Comparison of ENCODE assay signal across 25 mouse cellular contexts in genomic region chr5:38618908-38619307, GRCm38 (mm10). TPM values are rescaled to one million over a fixed set of nuclear protein-coding genes. Genes with fewer than 3 reads are reported as not detected.
DNase-seq lines count a peak whose midpoint lies in the region; ATAC-seq and TF ChIP-seq lines count a peak whose summit lies in the region.
"Had no signal": no experiment of that assay in that cellular context is flagged by ENCODE, and none has a peak within 500 bp of the region (broad histone marks: within the 10 kb centered on the region; RNA-seq: fewer than 3 reads in every experiment).

No protein-coding gene starts in this region.

- no peak overlapping the region for H3K9ac ChIP-seq in embryonic facial prominence, embryonic 12.5 days
- no peak overlapping the region for H3K9ac ChIP-seq in limb, embryonic 12.5 days (replicated peaks)
- H3K9ac ChIP-seq in forebrain, postnatal 0 days = no peak overlapping the region
- H3K9ac ChIP-seq in intestine, embryonic 16.5 days (ENCODE audit: low read depth, low read length) = no peak overlapping the region
- H3K9ac ChIP-seq: heart, embryonic 15.5 days; intestine, embryonic 15.5 days; limb, embryonic 15.5 days; liver, embryonic 14.5 days had no signal

- no peaks in the 10 kb centered on the region for H3K36me3 ChIP-seq in embryonic facial prominence, embryonic 12.5 days
- H3K36me3 ChIP-seq in limb, embryonic 12.5 days = no peaks in the 10 kb centered on the region
- no peaks in the 10 kb centered on the region for H3K36me3 ChIP-seq in forebrain, postnatal 0 days (ENCODE audit: insufficient read depth)
- no peaks in the 10 kb centered on the region for H3K36me3 ChIP-seq in intestine, embryonic 16.5 days (ENCODE audit: control insufficient read depth, insufficient read depth, low read length)
- H3K36me3 ChIP-seq: heart, embryonic 15.5 days; intestine, embryonic 15.5 days; limb, embryonic 15.5 days; midbrain, embryonic 10.5 days had no signal

- no peak overlapping the region for H3K4me2 ChIP-seq in embryonic facial prominence, embryonic 12.5 days (replicated peaks)
- H3K4me2 ChIP-seq in limb, embryonic 12.5 days = no peak overlapping the region
- H3K4me2 ChIP-seq in forebrain, postnatal 0 days (ENCODE audit: low read depth) = no peak overlapping the region
- no peak overlapping the region for H3K4me2 ChIP-seq in intestine, embryonic 16.5 days (ENCODE audit: low read depth, low read length)
- H3K4me2 ChIP-seq: heart, embryonic 15.5 days; intestine, embryonic 15.5 days; limb, embryonic 15.5 days had no signal

- 0 out of 2 replicates have a peak overlapping the region, but pooled peaks have one; percentile 30 for H3K27ac ChIP-seq in embryonic facial prominence, embryonic 12.5 days
- H3K27ac ChIP-seq in limb, embryonic 12.5 days = 0 out of 2 replicates have a peak overlapping the region, but pooled peaks have one; percentile 56
- no peak overlapping the region for H3K27ac ChIP-seq in forebrain, postnatal 0 days (ENCODE audit: low read depth, low read length)
- H3K27ac ChIP-seq in intestine, embryonic 16.5 days (ENCODE audit: low read length) = no peak overlapping the region
- H3K27ac ChIP-seq: heart, embryonic 15.5 days; intestine, embryonic 15.5 days; limb, embryonic 15.5 days; liver, embryonic 14.5 days; macrophage; midbrain, embryonic 10.5 days had no signal

- ATAC-seq in embryonic facial prominence, embryonic 12.5 days (ENCODE audit: insufficient number of reproducible peaks, insufficient read depth, low FRiP score, low TSS enrichment) = no peak
- ATAC-seq in limb, embryonic 12.5 days (ENCODE audit: insufficient number of reproducible peaks, insufficient read depth, low FRiP score, low TSS enrichment, low read depth) = peak; percentile 68; the same call in 1 of the 2 replicates
- ATAC-seq in forebrain, postnatal 0 days = no peak
- ATAC-seq in intestine, embryonic 16.5 days = no peak
- ATAC-seq: forebrain, embryonic 14.5 days; hindbrain, embryonic 16.5 days; intestine, embryonic 15.5 days; lung, postnatal 0 days had no signal

- 0 out of 2 replicates have a peak, but pooled peaks cover 8% of the 10 kb centered on the region for H3K4me1 ChIP-seq in embryonic facial prominence, embryonic 12.5 days
- H3K4me1 ChIP-seq in limb, embryonic 12.5 days (replicated peaks) = peaks cover 17% of the 10 kb centered on the region
- no peaks in the 10 kb centered on the region for H3K4me1 ChIP-seq in forebrain, postnatal 0 days (ENCODE audit: insufficient read depth)
- no peaks in the 10 kb centered on the region for H3K4me1 ChIP-seq in intestine, embryonic 16.5 days (ENCODE audit: control insufficient read depth, insufficient read depth, low read length)
- H3K4me1 ChIP-seq: heart, embryonic 15.5 days; intestine, embryonic 15.5 days; midbrain, embryonic 10.5 days had no signal

- DNase-seq in 3T3-L1 (ENCODE audit: low read depth, low spot score) (peak; percentile 96), NIH3T3 (ENCODE audit: low read depth) (peak; percentile 80)
- DNase-seq in forebrain, postnatal 0 days = no peak
- no peak for DNase-seq in adrenal gland, postnatal 25 days
- DNase-seq: adrenal gland, postnatal 14 days; cerebellum, adult 9-11 months; gastrocnemius, postnatal 10 days; heart, postnatal 36 days; kidney, adult 9 months; kidney, postnatal 14 days; right cerebral cortex, postnatal 4 days; thymus, postnatal 25 days had no signal

- TF ChIP-seq CTCF in forebrain, postnatal 0 days (IDR thresholded peaks at IDR 0.05; ENCODE audit: low read depth) = no peak

- H3K27me3 ChIP-seq in embryonic facial prominence, embryonic 12.5 days = no peaks in the 10 kb centered on the region
- H3K27me3 ChIP-seq in limb, embryonic 12.5 days = no peaks in the 10 kb centered on the region
- H3K27me3 ChIP-seq in forebrain, postnatal 0 days (ENCODE audit: insufficient read depth, low read length) = no peaks in the 10 kb centered on the region
- H3K27me3 ChIP-seq in intestine, embryonic 16.5 days (replicated peaks; ENCODE audit: control insufficient read depth, insufficient read depth, low read length) = no peaks in the 10 kb centered on the region
- H3K27me3 ChIP-seq: heart, embryonic 15.5 days; intestine, embryonic 15.5 days; limb, embryonic 15.5 days had no signal

- no peaks in the 10 kb centered on the region for H3K9me3 ChIP-seq in embryonic facial prominence, embryonic 12.5 days
- H3K9me3 ChIP-seq in limb, embryonic 12.5 days = no peaks in the 10 kb centered on the region
- no peaks in the 10 kb centered on the region for H3K9me3 ChIP-seq in forebrain, postnatal 0 days (ENCODE audit: low read length)
- no peaks in the 10 kb centered on the region for H3K9me3 ChIP-seq in intestine, embryonic 16.5 days (ENCODE audit: control insufficient read depth, low read length)
- H3K9me3 ChIP-seq: heart, embryonic 15.5 days; intestine, embryonic 15.5 days; limb, embryonic 15.5 days; midbrain, embryonic 10.5 days had no signal

- WGBS in embryonic facial prominence, embryonic 12.5 days = 16% methylated on average over 3 of the region's 3 CpGs
- 16% methylated on average over 3 of the region's 3 CpGs for WGBS in limb, embryonic 12.5 days
- 58% methylated on average over 3 of the region's 3 CpGs for WGBS in forebrain, postnatal 0 days
- WGBS in intestine, embryonic 16.5 days = 50% methylated on average over 3 of the region's 3 CpGs

- no peak overlapping the region for H3K4me3 ChIP-seq in embryonic facial prominence, embryonic 12.5 days
- H3K4me3 ChIP-seq in limb, embryonic 12.5 days (replicated peaks) = no peak overlapping the region
- no peak overlapping the region for H3K4me3 ChIP-seq in forebrain, postnatal 0 days (ENCODE audit: low read depth, low read length)
- H3K4me3 ChIP-seq in intestine, embryonic 16.5 days (ENCODE audit: low read length) = no peak overlapping the region
- H3K4me3 ChIP-seq: erythroblast, embryonic 14.5 days; heart, embryonic 15.5 days; intestine, embryonic 15.5 days; limb, embryonic 15.5 days; midbrain, embryonic 10.5 days had no signal

RNA-seq across cellular contexts. Expression of gene Wdr1, which starts 55.9 kb away (rescaled TPM):
- polyA plus RNA-seq in embryonic facial prominence, embryonic 12.5 days (2016; fragmentation: Nextera tagmentation; extraction: Ambion mirVana) = 218 and 219 TPM in 2 replicates
- polyA plus RNA-seq in limb, embryonic 12.5 days (2016; fragmentation: Nextera tagmentation; extraction: Ambion mirVana) = 188 and 191 TPM in 2 replicates
- total RNA-seq in forebrain, postnatal 0 days (2014; rRNA removed) = 230 and 256 TPM in 2 replicates
- 156 and 192 TPM in 2 replicates for polyA plus RNA-seq in forebrain, postnatal 0 days (2015; fragmentation: Nextera tagmentation; extraction: Ambion mirVana)
- polyA plus RNA-seq in intestine, embryonic 16.5 days (2015; fragmentation: Nextera tagmentation; extraction: Ambion mirVana) = 274 and 286 TPM in 2 replicates
- total RNA-seq in adrenal gland, postnatal 25 days (2021) = 119 and 124 TPM in 2 replicates

Comparison
In these comparisons a context has a peak if more than half of its experiments do, and no peak if none do; other contexts are left out.
1. DNase-seq: peak in 3T3-L1 (single experiment) and NIH3T3 (single experiment); none in forebrain, postnatal 0 days (single experiment) and adrenal gland, postnatal 25 days (single experiment).
2. H3K27ac ChIP-seq: peak in embryonic facial prominence, embryonic 12.5 days (single experiment) and limb, embryonic 12.5 days (single experiment); none in forebrain, postnatal 0 days (single experiment) and intestine, embryonic 16.5 days (single experiment).